Mouse (Mus musculus): ENCODE measurements around the gene Myom1.
A peak's percentile ranks its signal among the peaks of the same experiment; 100 is the strongest.
"Not testable (repeated sequence)": the region's sequence is repeated elsewhere in the genome, so short reads cannot be mapped to it uniquely, and the experiment has no call there.

The Myom1 gene

DNA sequence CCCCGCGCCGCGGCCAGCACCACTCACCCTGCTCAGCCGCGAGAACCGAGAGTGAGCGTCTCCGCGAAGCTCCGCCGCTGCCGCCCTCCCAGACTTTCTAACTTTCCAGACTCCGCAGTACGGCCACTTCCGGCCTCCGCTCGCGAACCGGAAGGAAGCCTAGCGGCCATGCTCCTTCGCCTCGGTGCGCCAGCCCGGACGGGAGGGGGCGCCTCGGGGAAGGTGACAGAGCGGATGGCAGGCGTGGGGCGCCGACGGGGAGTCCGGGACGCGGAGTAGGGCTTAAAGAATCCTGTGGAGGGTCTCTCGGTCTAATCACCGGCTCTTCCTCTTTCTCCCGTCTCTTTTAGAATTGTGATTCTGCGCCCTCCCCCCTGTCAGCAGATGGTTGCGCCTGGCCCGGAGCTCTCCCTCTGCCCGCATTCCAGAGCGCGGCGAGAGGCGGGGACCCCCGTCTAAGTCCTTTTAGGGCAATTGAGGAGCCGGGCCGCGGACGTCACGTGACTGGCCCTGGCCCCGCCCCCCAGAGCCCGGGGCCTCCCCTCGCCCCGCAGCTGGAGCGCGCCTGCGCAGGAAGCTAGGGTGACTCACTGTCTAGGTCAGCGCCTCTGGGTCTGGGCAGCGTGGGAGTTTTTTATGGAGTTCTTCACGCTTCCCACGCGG, at the start of gene Myom1:
Myom1 (plus strand) TSS at position 553 of the 663 bp plus-strand sequence.
- DNase-seq (ENCODE audit: low spot score in 2 of 2) = peak; percentile 95 to 96

DNA sequence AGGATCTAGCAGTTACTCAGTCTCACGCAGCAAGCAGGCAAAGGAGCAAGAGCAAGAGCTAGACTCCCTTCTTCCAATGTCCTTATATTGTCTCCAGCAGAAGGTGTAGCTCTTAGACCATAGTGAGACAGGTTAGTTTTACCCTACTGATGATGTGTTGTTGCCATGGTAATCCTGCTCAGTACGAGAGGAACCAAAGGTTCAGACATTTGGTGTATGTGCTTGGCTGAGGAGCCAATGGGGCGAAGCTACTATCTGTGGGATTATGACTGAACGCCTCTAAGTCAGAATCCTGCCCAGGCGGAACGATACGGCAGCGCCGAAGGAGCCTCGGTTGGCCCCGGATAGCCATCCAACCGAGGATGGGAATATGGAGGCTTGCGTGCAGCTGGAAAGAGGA, 38.9 kb upstream of the Myom1 start:
- DNase-seq (ENCODE audit: low spot score in 2 of 2) = peak; percentile 90 to 97

DNA sequence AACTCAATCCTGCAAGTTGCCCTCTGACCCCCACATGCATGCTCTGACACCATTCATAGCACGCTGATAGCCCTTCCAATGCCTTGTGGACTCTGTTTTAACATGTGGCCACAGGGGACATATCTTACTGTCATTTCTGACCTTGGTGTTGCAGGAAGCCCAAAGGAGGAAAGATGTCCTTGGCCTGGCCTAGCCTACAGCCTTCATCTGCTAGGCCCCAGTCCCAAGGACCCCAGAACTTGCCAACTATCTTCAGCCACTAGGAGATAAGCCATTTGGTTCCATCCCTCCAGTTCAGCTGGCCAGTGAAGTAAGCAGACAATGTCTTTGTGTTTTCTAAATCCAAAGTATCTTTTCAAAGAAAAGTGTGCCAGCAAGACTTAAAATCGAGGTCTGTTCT, 37.2 kb upstream of the Myom1 start:
- DNase-seq (ENCODE audit: low spot score in 2 of 2) = no peak

DNA sequence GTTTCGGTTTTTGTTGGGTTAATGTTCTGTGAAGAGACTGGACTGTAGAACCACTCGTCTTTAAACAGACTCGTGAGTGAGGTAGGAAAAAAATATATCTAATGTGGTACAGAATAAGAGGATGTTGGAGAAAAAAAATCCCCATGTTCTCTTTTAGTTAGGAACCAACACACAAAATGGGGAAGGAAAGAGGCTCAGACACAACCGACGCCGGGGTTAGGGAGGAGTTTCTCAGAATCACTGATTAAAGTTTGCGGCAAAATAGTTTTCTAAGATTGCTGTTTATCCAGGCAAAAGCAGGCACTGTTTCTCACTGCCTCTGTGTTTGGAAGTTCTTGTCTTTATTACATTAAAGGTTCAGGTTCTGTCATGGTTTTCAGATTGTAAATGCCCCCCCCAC, 36.3 kb upstream of the Myom1 start:
- no peak for DNase-seq (ENCODE audit: low spot score in 2 of 2)

DNA sequence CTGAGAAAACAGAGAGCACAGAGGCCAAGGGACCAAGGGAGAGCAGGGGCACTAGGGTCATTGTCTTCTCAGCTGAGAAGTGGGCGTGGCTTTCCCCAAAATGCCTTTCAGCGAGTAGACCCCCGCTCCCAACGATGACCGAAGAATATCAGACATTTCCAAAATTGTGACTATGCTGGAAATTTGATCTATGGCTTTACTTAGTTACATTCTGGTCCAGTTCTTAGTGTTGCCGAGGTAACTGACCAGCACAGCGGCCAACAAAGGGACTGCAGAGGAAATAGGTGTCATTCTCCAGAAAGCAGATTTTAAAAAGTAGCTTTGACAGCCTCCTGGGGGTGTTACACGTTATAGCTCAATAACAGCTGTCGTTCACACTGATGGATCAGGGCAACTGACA, 35.2 kb upstream of the Myom1 start:
- DNase-seq (ENCODE audit: low spot score in 2 of 2) = no peak

DNA sequence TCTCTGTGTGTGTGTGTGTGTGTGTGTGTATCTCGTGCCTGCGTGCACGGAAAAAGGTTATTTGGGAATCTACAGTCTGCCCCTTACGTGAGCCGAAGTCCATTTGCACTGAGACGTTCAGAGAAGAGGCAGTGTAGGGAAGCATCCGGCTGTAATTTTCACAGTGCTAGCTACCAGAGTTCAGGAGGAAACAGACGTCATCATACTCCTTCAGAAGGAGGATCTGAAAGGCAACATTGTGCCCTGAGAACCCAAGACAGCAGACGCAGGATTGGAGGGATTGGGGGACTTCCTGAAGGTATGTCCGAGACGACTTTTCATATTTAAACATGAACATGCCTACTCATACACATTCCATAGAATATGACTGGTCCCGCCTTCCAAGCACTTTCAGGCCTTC, 34.8 kb upstream of the Myom1 start:
- DNase-seq (ENCODE audit: low spot score in 2 of 2) = no peak

DNA sequence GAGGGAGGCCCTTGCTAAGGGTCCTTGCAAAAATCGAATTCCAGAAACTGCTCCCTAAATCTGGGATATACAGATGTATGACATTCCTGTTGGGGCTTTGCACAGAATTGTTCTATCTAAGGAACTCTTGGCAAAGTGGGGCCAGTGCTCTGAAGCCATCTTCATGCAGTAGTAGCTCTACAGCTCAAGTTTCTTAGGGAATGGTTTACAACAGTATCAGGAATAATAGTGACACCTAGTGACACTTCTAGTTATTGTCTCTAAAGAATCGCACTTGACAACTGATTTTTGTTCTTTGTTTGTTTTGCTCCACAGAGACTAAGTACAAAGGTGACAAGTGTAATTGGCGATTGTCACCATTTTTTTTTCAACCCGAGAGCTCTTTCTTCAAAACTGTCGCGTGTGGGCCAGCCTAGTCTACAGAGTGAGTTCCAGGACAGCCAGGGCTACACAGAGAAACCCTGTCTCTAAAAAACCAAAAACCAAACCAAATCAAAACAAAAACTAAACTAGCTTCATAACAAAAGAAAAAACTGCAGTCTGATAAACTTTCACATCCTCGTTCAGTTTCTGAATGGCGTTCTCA, 33.7 kb upstream of the Myom1 start:
- no peak for DNase-seq (ENCODE audit: low spot score in 2 of 2)

DNA sequence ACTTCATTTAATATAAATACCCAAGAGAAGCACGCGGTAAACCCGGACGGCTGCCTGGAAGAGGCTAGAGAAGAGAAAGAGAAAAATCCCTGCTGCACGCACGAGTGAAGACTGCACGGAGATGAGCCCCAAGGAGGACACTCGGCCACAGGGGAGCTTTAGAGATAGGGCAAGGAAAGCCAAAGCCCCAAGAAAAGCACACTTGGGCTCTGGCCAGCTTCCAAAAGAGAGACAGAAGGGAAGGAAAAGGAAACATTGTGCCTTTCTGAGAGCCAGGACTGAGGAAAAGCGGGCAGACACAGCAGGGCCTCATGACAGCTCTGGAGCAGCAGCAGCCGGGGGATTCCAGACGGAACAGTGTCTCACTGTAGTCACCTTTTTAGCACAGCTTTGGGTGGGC, 31.2 kb upstream of the Myom1 start:
- no peak for DNase-seq (ENCODE audit: low spot score in 2 of 2)

DNA sequence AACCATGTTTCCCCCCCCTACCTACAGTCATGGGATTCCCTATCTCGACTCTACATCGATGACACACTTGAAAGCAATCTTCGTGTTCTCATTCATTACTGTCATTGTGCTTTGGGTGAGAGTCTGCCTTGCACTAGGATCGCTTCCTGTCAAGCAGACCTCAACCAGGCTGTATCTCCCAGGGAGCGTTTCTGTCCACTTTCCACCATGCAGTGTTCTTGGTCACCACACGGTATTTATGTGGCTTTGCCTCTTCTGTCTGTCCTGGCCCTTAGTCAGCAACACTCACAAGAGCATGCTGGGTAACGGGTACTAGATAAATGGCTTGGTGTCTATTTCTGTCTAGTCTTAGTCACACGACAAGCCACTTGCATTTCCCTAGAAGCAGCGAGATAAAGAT, 29.0 kb upstream of the Myom1 start:
- no peak for DNase-seq (ENCODE audit: low spot score in 2 of 2)

DNA sequence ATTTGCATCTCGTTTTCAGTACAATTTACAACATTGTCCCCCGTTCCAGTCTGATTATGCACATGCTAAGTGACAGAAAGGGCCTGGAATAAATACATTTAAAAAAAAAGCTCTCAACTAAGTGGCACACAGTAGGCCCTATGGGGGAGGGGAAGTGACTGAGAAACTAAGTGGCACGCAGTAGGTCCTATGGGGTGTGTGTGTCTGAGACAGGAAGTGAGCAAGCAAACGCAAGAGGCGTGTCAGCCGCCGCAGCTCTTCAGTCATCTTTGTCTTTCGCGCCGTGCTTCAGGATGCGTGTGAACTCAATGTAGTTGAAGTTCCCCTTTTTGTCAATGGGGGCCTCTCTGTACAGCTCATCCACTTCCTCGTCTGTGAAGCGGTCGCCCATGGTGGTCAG, 28.4 kb upstream of the Myom1 start:
- DNase-seq (ENCODE audit: low spot score in 2 of 2) = not testable (repeated sequence)

DNA sequence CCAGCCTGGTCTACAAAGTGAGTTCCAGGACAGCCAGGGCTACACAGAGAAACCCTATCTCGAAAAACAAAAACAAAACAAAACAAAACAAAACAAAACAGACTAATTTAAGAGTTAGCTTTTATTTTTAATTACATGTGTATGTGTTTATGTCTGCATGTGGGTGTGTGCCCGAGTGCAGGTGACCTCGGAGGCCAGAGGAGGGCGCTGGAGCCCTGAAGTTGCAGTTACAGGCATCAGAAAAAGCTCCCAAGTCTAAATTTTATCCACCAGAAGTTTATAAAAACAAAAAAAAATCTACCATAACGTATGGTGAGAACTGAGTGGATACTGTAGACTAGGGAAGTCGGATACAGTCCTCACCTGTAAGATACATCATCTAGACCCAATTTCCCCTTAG, 24.6 kb upstream of the Myom1 start:
- DNase-seq (ENCODE audit: low spot score in 2 of 2) = no peak

DNA sequence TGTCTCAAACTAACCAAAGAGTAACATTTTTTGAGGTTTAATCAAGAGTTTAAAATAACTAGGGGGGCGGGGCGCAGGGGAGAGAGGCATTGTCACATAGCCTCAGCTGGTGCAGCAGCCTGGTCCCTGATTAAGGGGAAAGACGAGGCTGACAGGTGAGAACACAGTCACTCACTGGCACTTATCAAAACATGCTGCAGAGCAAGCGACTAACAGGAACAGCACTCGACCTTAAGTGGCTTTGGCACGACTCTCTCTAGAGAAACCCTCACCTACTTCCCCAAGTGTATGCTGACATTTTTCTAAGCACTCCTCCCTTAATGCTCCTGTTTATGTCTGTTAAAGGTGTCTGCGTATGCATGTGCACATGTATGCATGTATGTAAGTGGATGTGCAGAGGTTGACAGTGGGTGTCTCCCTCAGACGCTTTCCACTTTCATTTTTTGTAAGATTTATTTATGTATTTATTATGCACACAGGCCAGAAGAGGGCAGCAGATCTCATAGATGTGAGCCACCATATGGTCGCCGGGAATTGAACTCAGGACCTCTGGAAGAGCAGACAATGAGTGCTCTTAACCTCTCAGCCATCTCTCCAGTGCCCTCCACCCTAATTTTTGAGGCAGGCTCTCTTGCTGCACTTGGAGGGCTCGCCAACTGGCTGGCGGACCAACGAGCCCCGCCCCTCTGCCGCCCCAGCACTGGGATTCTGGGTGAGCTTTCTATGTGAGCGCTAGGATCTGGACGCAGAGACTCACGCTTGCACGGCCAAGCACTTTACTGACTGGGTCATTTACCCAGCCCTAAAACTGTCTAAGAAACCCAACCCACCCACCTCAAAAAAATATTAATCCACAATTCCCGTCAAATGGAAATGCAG, 22.8 kb upstream of the Myom1 start:
- DNase-seq (ENCODE audit: low spot score in 2 of 2) = no peak

DNA sequence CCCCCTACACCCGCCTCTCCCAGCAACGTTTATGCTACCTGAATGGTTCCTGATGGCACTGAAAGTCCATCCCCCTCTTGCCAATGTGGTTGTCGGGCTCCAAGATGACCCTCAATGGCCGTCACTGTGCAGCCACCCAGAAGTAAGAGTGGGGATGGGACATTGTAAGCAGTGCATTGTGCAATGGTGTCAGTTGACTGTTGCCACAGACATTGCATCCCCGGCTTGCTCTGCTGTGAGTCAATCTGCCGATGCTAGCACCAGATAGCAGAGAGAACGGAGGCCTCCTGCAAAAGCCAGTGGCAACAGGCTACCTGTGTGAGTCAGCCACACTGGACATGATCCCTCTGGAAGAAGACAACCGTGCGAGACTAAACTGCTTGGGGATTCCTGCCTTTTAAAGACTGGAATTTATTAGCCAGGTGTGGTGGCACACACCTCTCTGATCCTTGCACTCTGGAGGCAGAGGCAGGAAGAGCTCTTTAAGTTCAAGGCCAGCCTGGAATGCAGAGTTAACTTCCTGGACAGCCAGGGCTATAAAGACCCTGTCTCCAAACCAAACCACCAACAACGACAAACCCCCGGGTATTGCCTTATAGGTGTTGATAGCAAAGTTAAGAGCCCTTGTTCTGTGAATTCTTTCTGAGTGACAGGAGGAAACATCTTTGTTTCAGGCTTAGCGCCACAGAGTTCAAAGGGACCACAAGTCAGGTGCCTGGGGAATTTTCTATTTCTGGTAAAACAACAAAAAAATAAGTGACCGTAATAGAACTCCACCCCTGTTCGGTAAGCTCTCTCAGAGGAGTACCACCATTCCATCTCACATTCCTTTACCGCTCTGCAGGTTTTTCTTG, 16.7 kb upstream of the Myom1 start:
- no peak for DNase-seq (ENCODE audit: low spot score in 2 of 2)

DNA sequence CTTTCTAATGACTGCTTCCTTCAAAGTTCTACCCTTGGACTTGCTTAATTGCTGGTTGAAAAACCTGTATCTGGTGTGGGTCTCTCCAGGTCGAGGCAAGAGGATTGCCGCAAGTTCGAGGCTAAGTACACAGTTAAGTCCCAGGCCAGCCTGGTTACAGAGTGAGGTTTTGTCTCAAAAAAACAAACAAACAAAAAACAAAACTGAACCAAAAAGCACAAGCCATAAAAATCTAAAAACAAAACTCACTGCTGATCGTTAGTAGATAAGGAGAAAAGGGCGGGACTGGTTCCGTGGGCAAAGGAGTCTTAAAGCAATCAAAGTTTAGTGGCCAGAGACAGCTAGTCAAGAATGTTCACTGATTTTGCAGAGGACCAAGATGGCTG, 16.1 kb upstream of the Myom1 start:
- DNase-seq (ENCODE audit: low spot score in 2 of 2) = no peak

DNA sequence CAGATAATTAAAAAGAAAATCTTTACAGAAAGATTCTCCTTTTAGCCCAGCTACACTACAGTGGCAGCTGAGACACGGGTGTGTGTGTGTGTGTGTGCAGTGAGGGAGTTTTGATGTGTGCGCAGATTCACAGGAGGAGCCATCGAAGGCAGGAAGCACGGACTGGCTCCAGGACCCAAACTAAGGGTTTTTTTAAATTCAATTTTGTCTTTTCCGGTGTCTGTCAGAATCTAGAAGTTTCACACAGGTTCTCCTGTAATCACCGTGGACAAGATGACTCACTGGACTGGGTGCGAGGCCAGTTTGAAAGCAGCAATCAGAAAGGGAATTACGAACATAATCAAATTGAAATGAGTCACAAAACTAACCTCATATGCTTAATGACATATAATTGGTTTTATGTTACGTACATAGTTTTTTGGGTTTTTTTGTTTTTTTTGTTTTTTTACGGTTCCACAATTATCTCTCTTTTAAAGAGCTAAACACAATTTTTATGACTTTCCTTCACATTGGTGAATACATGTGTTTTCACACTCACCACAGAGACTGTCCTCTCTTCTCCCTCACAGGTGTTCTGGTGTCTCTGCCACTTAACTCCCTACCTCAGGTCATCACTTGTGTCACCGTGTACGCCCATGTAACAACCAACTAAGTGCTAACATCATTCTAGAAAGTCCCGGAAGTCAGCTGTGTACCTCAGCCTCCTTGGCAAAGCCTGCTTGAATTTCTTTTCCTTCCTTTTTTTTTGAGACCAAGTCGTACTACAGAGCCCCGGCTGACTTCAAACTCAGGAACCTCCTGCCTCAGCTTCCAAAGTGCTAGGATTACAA, 15.4 kb upstream of the Myom1 start:
- no peak for DNase-seq (ENCODE audit: low spot score in 2 of 2)

DNA sequence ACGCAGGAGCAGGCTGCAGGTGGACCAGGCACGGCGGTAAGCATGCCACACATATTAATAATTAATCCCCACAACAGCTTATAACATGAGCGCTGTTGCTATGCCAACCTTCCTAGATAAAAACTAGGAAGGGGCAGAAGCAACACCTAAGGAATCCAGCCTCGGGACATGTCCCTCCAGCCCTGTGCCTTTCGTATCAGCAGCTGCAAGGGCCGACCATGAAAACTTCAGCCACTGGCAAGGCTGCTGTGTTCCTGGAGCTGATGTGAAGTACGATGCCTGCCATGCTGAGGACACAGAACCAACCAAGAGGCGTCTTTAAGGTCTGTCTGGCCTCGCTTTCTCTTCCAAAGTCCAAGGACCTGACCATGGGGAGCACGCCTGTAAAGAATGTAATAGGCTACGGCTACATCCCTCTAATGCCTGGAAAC, 14.1 kb upstream of the Myom1 start:
- DNase-seq (ENCODE audit: low spot score in 2 of 2) = no peak

DNA sequence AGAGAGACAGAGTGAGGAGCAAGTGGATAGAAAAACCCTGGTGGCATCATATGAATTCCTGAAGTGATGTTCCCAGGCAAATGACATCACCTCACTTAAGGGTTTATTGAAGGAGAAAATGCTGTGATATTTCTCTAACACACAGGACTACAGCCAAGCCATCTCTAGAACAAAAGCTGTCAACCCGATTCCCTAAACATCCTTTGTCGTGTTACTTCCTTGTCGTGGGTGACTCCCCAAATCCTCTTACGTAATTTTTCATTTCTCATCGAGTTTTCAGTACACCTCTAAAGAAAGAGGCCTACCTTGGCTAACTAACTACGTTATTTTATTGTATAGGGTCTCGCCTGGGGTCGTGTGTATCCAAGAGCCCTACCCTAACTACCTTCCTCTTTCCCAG, 13.0 kb upstream of the Myom1 start:
- DNase-seq (ENCODE audit: low spot score in 2 of 2) = no peak

DNA sequence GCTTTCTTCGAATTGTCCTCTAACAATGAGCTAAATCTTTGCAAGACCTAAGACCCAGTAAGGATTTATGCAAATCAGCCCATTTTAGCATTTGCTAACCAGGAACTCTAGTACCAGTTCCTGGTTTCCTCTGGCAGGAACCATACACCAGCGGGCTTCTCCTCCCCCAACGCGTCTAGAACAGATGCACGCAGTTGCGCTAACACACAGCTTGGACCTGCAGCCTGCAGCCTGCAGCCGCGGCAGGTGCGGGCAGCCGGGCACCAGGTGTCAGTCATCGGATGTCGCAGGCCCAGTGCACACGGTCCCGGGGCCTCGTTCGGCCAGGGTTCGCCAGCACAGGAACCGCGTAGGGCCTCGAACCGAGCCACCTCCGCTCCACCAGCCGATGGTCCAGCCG, 12.4 kb upstream of the Myom1 start:
- DNase-seq (ENCODE audit: low spot score in 2 of 2) = peak in 1 of 2 experiments; percentile 25

DNA sequence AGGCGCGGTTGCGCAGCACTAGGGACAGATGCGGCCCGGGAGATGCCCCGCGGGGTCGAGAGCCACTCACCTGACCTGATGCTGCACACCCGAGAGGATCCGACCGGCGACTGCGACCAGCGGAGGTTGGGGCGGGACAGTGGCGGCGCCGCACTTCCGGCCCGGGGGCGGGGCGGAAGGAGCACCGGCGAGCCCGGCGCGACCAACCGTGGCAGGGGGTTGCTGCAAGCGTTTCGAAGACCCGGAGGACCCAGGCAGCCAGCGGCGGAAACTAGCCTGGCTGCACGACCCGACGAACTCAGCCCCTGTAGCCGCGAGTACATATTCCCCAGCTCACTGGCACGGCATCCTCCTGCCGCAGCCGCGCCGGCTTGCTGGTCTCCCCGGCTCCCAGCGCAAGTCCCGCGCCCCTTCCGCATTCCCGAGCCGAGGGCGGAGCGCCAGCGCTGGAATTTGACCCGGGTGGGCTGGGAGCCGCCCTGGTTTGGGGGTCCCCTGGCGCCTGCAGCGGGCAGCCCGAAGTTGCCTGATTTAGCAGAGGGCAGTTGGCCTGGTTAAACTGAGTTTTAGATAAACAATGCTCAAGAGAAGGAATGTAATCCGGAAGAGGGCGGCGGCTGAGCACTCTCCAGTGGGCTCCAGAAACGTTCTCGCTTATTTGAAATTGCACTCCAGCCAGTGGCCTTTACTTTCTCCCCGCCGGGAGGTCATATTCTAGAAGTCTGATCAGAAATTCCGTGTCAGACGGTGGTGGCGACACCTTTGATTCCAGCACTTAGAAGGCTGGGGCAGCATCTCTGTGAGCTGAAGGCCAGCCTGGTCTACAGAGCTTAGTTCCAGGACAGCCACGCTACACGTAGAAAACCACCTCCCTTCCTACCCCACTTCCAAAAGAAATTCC, 11.8 kb upstream of the Myom1 start:
- DNase-seq (ENCODE audit: low spot score in 2 of 2) = peak; percentile 60 to 66

All from right cerebral cortex, postnatal 36 days (tissue).